15 mouse cellular contexts compared by ENCODE assay signal in genomic region chr17:79309506-79309905, GRCm38 (mm10).
"Had no signal": no experiment of that assay in that cellular context is flagged by ENCODE, and none has a peak within 500 bp of the region (broad histone marks: within the 10 kb centered on the region; RNA-seq: fewer than 3 reads in every experiment).

No protein-coding gene starts in this region.

- DNase-seq: heart, postnatal 10 days; heart, postnatal 14 days; heart, postnatal 4 days; kidney, adult 11 months; kidney, adult 18-20 months; kidney, adult 2 months; kidney, adult 8-10 months; kidney, adult 9 months; kidney, postnatal 10 days; kidney, postnatal 14 days; kidney, postnatal 25 days; kidney, postnatal 36 days; kidney, postnatal 4 days; layer of hippocampus, adult 9-11 months; layer of hippocampus, postnatal 36 days had no signal
